Mouse (Mus musculus) A20 (cell line): ENCODE data around the gene Fst.

ENCODE experiments used
- DNase-seq: peaks from one replicate; pipeline ENCODE4 v3.0.0-alpha.2; 2011; ENCODE audit warnings: low read depth, low spot score

The Fst gene

GRCm38 (mm10) chr13:114458886-114459700, at the start of gene Fst:
TSS of gene Fst (minus strand) at chr13:114458951.
- DNase-seq, result no peak

GRCm38 (mm10) chr13:114493826-114494225, 35.1 kb upstream of the Fst start:
- DNase-seq, result no peak

GRCm38 (mm10) chr13:114488178-114488577, 29.4 kb upstream of the Fst start:
- DNase-seq, result no peak

GRCm38 (mm10) chr13:114478329-114478728, 19.6 kb upstream of the Fst start:
- no peak for DNase-seq

GRCm38 (mm10) chr13:114469945-114470344, 11.2 kb upstream of the Fst start:
- no peak for DNase-seq

GRCm38 (mm10) chr13:114466269-114466919, 7.6 kb upstream of the Fst start:
- no peak for DNase-seq

GRCm38 (mm10) chr13:114465387-114465786, 6.6 kb upstream of the Fst start:
- no peak for DNase-seq

GRCm38 (mm10) chr13:114464824-114465223, 6.1 kb upstream of the Fst start:
- no peak for DNase-seq

GRCm38 (mm10) chr13:114462548-114463408, 4.0 kb upstream of the Fst start:
- DNase-seq, result no peak

- no peak for DNase-seq
Measured at GRCm38 (mm10) chr13:114460306-114460892, 1.6 kb upstream of the Fst start.

- no peak for DNase-seq
Measured at GRCm38 (mm10) chr13:114459701-114460160, 980 bp upstream of the Fst start.

- DNase-seq, result no peak
Measured at GRCm38 (mm10) chr13:114458291-114458885, 363 bp downstream of the Fst start.

GRCm38 (mm10) chr13:114457567-114458120, 1.1 kb downstream of the Fst start:
- DNase-seq, result no peak

GRCm38 (mm10) chr13:114456766-114457566, 1.8 kb downstream of the Fst start:
- no peak for DNase-seq

- DNase-seq, result no peak
Measured at GRCm38 (mm10) chr13:114456224-114456623, 2.5 kb downstream of the Fst start.

- no peak for DNase-seq
Measured at GRCm38 (mm10) chr13:114455788-114456187, 3.0 kb downstream of the Fst start.

GRCm38 (mm10) chr13:114447213-114447612, 11.5 kb downstream of the Fst start:
- no peak for DNase-seq

GRCm38 (mm10) chr13:114432491-114432890, 26.3 kb downstream of the Fst start:
- DNase-seq, result no peak

GRCm38 (mm10) chr13:114425230-114425629, 33.5 kb downstream of the Fst start:
- DNase-seq, result no peak

- DNase-seq, result no peak
Measured at GRCm38 (mm10) chr13:114420235-114420634, 38.5 kb downstream of the Fst start.
